Mouse (Mus musculus) heart, embryonic 11.5 days (tissue): ENCODE measurements around the gene Ednra. TPM values are rescaled to one million over a fixed set of nuclear protein-coding genes. Genes with fewer than 3 reads are reported as not detected.
"Not testable (repeated sequence)": the region's sequence is repeated elsewhere in the genome, so short reads cannot be mapped to it uniquely, and the experiment has no call there.

ENCODE experiments used
- ATAC-seq: fragments of 200-750 bp; cut with Nextera tagmentation; replicated peaks from 2 replicates; pipeline ENCODE4 v1.8.0; 2017; ENCODE audit warnings: moderate library complexity; ENCODE audit not compliant: insufficient number of reproducible peaks, low FRiP score, low TSS enrichment
- H3K27ac ChIP-seq: fragments of 300-500 bp; sonication (generic); 2 replicates; pipeline ENCODE4 v1.5.1; 2014; ENCODE audit warnings: mild to moderate bottlenecking, low read depth, low read length
- H3K27me3 ChIP-seq: fragments of 300-500 bp; sonication (generic); 2 replicates; pipeline ENCODE4 v1.6.1; 2014; ENCODE audit warnings: mild to moderate bottlenecking, low read length, mixed read lengths; ENCODE audit not compliant: control insufficient read depth, insufficient read depth
- H3K36me3 ChIP-seq: fragments of 300-500 bp; sonication (generic); 2 replicates; pipeline ENCODE4 v1.6.1; 2014; ENCODE audit warnings: mild to moderate bottlenecking, low read length, moderate library complexity, mixed read lengths; ENCODE audit not compliant: control insufficient read depth, insufficient read depth
- H3K4me1 ChIP-seq: fragments of 300-500 bp; sonication (generic); 2 replicates; pipeline ENCODE4 v1.6.1; 2014; ENCODE audit warnings: low read length; ENCODE audit not compliant: control insufficient read depth, insufficient read depth
- H3K4me2 ChIP-seq: fragments of 300-500 bp; sonication (generic); 2 replicates; pipeline ENCODE4 v1.6.1; 2014; ENCODE audit warnings: mild to moderate bottlenecking, moderate library complexity
- H3K4me3 ChIP-seq: fragments of 300-500 bp; sonication (generic); 2 replicates; pipeline ENCODE4 v1.5.1; 2014; ENCODE audit warnings: low read depth, low read length
- H3K9ac ChIP-seq: fragments of 300-500 bp; sonication (generic); 2 replicates; pipeline ENCODE4 v1.6.1; 2014; ENCODE audit warnings: mild to moderate bottlenecking, low read depth, low read length, moderate library complexity
- H3K9me3 ChIP-seq: fragments of 300-500 bp; sonication (generic); replicated peaks from 2 replicates; pipeline ENCODE4 v1.6.1; 2016; ENCODE audit warnings: low read length; ENCODE audit not compliant: control insufficient read depth
- WGBS: fragments of 180-500 bp; shearing (Covaris S2); extraction: QIAGEN DNeasy Blood & Tissue Kit; methylation state at CpG from one replicate; pipeline ENCODE4 v1.1.7; 2014; ENCODE audit not compliant: insufficient replicate concordance; 5-methylcytosine and 5-hydroxymethylcytosine counted together
- polyA plus RNA-seq: library from polyadenylated mRNA; unstranded; fragments of >200 nt; fragmentation: Nextera tagmentation; extraction: Ambion mirVana; gene quantifications from 2 replicates; pipeline ENCODE4 v1.2.1, GENCODE M21; 2014

The Ednra gene
- polyA plus RNA-seq, 1 experiment from 2014 or later: 47.6 TPM

- no peak for ATAC-seq
- H3K4me1 ChIP-seq: peaks cover 19% of the 10 kb centered on the region
- no peak overlapping the region for H3K4me3 ChIP-seq
- H3K9ac ChIP-seq: no peak overlapping the region
- H3K4me2 ChIP-seq: no peak overlapping the region
- H3K36me3 ChIP-seq: peaks cover 2% of the 10 kb centered on the region; the same call in 1 of the 2 replicates
- no peak overlapping the region for H3K27ac ChIP-seq
- H3K27me3 ChIP-seq: no peaks in the 10 kb centered on the region
- no peaks in the 10 kb centered on the region for H3K9me3 ChIP-seq
- WGBS: 77% methylated on average over 4 of the region's 4 CpGs
Measured at GRCm38 (mm10) chr8:77704768-77705167, 19.5 kb downstream of the Ednra start.

GRCm38 (mm10) chr8:77698028-77698427 lies 26.2 kb downstream of the Ednra start:
- Histone ChIP-seq H3K4me3 (no peak overlapping the region), H3K36me3 (no peaks in the 10 kb centered on the region), H3K9me3 (no peaks in the 10 kb centered on the region), H3K27me3 (no peaks in the 10 kb centered on the region), H3K4me1 (no peaks in the 10 kb centered on the region), H3K27ac (no peak overlapping the region), H3K4me2 (no peak overlapping the region), H3K9ac (no peak overlapping the region)
- ATAC-seq: no peak
- 75% methylated on average over 10 of the region's 10 CpGs for WGBS

GRCm38 (mm10) chr8:77696182-77696581 lies 28.1 kb downstream of the Ednra start:
- WGBS: 78% methylated on average over 4 of the region's 4 CpGs
- Histone ChIP-seq H3K9ac (no peak overlapping the region), H3K27ac (no peak overlapping the region), H3K4me1 (no peaks in the 10 kb centered on the region), H3K4me2 (no peak overlapping the region), H3K27me3 (no peaks in the 10 kb centered on the region), H3K9me3 (no peaks in the 10 kb centered on the region), H3K4me3 (no peak overlapping the region), H3K36me3 (no peaks in the 10 kb centered on the region)
- ATAC-seq: no peak

- no peak overlapping the region for H3K4me3 ChIP-seq
- H3K9me3 ChIP-seq: no peaks in the 10 kb centered on the region
- no peaks in the 10 kb centered on the region for H3K36me3 ChIP-seq
- no peaks in the 10 kb centered on the region for H3K27me3 ChIP-seq
- H3K27ac ChIP-seq: no peak overlapping the region
- WGBS: 41% methylated on average over 5 of the region's 5 CpGs
- H3K4me1 ChIP-seq: no peaks in the 10 kb centered on the region
- no peak overlapping the region for H3K4me2 ChIP-seq
- no peak overlapping the region for H3K9ac ChIP-seq
- no peak for ATAC-seq
Measured at GRCm38 (mm10) chr8:77695486-77696058, 28.7 kb downstream of the Ednra start.

GRCm38 (mm10) chr8:77695070-77695469 lies 29.2 kb downstream of the Ednra start:
- ATAC-seq: no peak
- Histone ChIP-seq H3K36me3 (no peaks in the 10 kb centered on the region), H3K27me3 (no peaks in the 10 kb centered on the region), H3K9ac (no peak overlapping the region), H3K27ac (no peak overlapping the region), H3K4me3 (no peak overlapping the region), H3K4me1 (no peaks in the 10 kb centered on the region), H3K4me2 (no peak overlapping the region), H3K9me3 (no peaks in the 10 kb centered on the region)
- WGBS: 73% methylated on average over 3 of the region's 3 CpGs

- no peak overlapping the region for H3K4me3 ChIP-seq
- H3K9ac ChIP-seq: no peak overlapping the region
- no peaks in the 10 kb centered on the region for H3K27me3 ChIP-seq
- 81% methylated on average over 4 of the region's 4 CpGs for WGBS
- ATAC-seq: no peak
- H3K4me2 ChIP-seq: no peak overlapping the region
- H3K4me1 ChIP-seq: no peaks in the 10 kb centered on the region
- H3K9me3 ChIP-seq: no peaks in the 10 kb centered on the region
- H3K36me3 ChIP-seq: no peaks in the 10 kb centered on the region
- no peak overlapping the region for H3K27ac ChIP-seq
Measured at GRCm38 (mm10) chr8:77694588-77694987, 29.7 kb downstream of the Ednra start.

- not testable (repeated sequence) for H3K4me1 ChIP-seq, H3K9me3 ChIP-seq, ATAC-seq, H3K36me3 ChIP-seq, H3K4me3 ChIP-seq, H3K27ac ChIP-seq, H3K27me3 ChIP-seq, H3K9ac ChIP-seq, H3K4me2 ChIP-seq
- 57% methylated on average over 7 of the region's 7 CpGs for WGBS
Measured at GRCm38 (mm10) chr8:77689421-77690059, 34.7 kb downstream of the Ednra start.

- WGBS: 60% methylated on average over 5 of the region's 5 CpGs
- Histone ChIP-seq H3K27me3 (no peaks in the 10 kb centered on the region), H3K9me3 (no peaks in the 10 kb centered on the region), H3K9ac (no peak overlapping the region), H3K36me3 (peaks cover 5% of the 10 kb centered on the region; the same call in 1 of the 2 replicates), H3K27ac (no peak overlapping the region), H3K4me2 (no peak overlapping the region), H3K4me1 (no peaks in the 10 kb centered on the region; the same call in 1 of the 2 replicates), H3K4me3 (no peak overlapping the region)
- no peak for ATAC-seq
Measured at GRCm38 (mm10) chr8:77688978-77689377, 35.3 kb downstream of the Ednra start.

GRCm38 (mm10) chr8:77684372-77684771 lies 39.9 kb downstream of the Ednra start:
- H3K9ac ChIP-seq: no peak overlapping the region
- no peak overlapping the region for H3K27ac ChIP-seq
- WGBS: 56% methylated on average over 6 of the region's 6 CpGs
- peaks cover 10% of the 10 kb centered on the region for H3K4me1 ChIP-seq
- H3K9me3 ChIP-seq: no peaks in the 10 kb centered on the region
- H3K4me3 ChIP-seq: no peak overlapping the region
- peaks cover 5% of the 10 kb centered on the region; the same call in 1 of the 2 replicates for H3K36me3 ChIP-seq
- no peak overlapping the region for H3K4me2 ChIP-seq
- no peaks in the 10 kb centered on the region for H3K27me3 ChIP-seq
- no peak for ATAC-seq
